Mouse (Mus musculus) cerebellum, postnatal 36 days (tissue): ENCODE data around the gene Mgat4c.
"Not testable (repeated sequence)": the region's sequence is repeated elsewhere in the genome, so short reads cannot be mapped to it uniquely, and the experiment has no call there.

Experiments used
- DNase-seq, 2 experiments: peaks; one replicate each; pipeline ENCODE4 v3.0.0; 2021 to 2022; ENCODE audit warnings: mixed read lengths in 2 of 2

The Mgat4c gene

GRCm38 (mm10) chr10:102154865-102155264 is 473.6 kb downstream of the Mgat4c start:
- no peak for DNase-seq

GRCm38 (mm10) chr10:102155853-102156252 is 474.6 kb downstream of the Mgat4c start:
- DNase-seq, result no peak

GRCm38 (mm10) chr10:102158809-102159208 is 477.5 kb downstream of the Mgat4c start:
- DNase-seq, result peak; percentile 4 to 9

DNA sequence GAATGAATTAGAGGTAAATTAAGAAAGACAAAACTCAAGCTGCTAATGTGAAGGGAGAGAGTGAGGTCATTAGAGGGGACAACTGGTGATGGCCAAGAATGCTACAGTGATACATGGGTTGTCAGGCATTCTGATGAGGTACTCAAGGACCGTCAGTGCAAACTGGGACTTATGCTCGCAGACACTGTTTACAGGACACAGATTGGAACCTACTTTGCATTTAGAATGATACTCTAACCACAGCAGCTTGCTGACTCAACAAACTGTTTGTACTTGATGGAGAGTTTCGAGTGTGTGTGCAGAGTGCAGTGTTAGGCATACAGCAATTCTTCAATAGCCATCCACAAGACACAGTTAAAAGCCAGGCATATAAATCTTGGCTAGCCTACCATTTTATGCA is 503.4 kb downstream of the Mgat4c start:
- DNase-seq, result no peak

GRCm38 (mm10) chr10:102191646-102192045 is 510.4 kb downstream of the Mgat4c start:
- DNase-seq, result no peak

DNA sequence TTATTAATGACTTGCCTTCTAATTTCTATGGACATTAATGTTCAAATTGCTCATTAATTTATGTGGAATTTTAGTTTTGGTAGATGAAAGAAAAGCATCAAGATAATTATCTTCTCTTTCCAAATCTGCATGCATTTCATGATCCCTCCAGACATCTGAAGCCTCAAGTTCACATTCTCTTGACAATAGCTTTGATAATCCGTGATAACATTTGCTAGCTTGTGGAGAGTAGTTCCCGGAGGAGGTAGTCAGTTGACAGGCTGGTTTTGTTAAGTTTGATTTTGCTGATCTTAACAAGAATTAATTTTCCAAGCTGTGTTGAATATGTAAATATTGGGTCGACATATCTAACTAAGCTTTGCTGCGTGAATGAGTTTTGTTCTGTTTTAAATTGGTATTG is 515.6 kb downstream of the Mgat4c start:
- no peak for DNase-seq

DNA sequence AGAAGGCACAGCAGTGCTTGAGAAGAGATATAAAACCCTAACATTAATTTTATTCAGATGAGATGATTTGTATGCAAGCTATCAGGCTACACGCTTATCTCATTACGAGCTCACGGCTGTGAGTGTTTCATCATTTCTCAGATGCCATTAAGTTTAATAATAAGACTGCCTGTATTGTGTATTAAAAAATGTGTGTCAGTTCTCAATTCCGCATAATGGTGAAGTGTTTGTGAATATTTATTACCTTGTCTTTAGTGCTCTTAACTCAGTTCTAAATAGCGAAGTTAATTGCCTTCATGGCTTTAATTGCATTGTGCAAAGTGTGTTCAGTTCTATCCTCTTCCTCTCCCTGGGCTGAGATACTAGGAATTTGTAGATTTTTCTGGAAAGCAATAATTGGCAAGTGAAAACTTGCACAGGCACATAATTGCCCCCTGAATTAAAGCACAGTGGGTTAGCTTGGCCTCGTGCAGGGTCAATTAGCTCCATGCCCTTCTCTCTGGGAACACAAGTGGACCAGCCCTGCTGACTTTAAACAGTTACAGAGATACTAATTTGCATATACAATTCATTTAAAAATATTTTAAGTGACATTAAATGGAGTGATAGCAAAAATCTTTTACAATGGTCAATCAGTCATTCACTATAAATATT is 557.4 kb downstream of the Mgat4c start:
- DNase-seq, result no peak

GRCm38 (mm10) chr10:102243897-102244296 is 562.6 kb downstream of the Mgat4c start:
- no peak for DNase-seq

GRCm38 (mm10) chr10:102244601-102245000 is 563.3 kb downstream of the Mgat4c start:
- DNase-seq, result no peak

DNA sequence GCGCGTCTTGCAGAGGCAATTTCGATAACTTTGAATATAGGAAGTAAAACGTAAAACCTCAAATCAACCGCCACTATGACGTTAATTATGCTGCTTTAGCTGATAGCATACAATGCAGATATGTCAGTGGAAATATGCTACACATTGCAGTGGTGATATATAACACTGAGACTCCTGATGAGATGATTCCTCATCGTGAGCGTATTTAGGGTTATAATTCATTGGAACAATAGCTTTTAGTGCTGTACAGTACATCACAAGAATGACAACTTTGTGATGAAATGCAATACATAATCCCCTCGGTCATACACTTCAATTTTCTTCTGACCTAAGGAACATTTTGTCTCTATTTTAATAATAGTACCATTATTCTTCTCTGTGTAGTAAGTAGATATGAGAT is 564.0 kb downstream of the Mgat4c start:
- DNase-seq, result no peak

- no peak for DNase-seq
Measured at GRCm38 (mm10) chr10:102308892-102309479, 627.7 kb downstream of the Mgat4c start.

- DNase-seq, result no peak
Measured at GRCm38 (mm10) chr10:102365685-102366381, 684.5 kb downstream of the Mgat4c start.

DNA sequence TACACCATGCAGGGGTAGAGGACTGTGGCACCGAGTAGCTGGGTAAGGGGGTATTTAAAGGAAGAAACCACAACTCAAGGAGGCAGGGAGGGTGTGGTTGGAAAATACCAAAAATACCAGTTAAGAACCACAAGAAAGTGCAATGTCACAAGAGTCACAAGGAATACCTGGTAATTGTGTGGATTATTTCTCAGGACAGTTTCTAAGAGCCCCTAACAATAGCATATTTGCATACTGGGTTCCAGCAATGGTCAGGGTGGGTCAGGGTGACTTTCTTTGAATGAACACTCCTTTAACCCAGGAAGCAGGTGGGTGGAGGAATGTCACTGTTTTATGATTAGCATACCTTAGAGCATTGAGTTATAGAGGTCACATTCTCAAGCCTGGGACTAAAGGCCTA is 689.3 kb downstream of the Mgat4c start:
- DNase-seq, result no peak

DNA sequence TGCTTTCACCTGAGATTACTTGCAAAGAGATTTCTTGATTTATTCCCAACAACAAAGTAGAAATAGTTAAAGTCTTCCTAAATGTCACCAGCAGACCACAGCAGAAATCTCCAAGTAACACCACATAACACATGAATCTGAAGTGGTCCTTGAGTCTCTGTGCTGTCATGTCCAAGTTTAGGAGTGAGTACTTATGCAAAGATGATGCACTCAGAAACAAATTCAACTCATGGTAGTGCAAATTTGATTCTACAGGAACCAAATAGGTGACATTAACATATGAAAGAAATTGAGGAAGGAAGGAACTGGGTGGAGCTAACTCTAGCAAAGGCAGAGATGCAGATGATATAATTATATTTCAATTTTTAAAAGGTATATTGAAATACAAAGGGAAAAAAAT is 690.8 kb downstream of the Mgat4c start:
- no peak for DNase-seq

DNA sequence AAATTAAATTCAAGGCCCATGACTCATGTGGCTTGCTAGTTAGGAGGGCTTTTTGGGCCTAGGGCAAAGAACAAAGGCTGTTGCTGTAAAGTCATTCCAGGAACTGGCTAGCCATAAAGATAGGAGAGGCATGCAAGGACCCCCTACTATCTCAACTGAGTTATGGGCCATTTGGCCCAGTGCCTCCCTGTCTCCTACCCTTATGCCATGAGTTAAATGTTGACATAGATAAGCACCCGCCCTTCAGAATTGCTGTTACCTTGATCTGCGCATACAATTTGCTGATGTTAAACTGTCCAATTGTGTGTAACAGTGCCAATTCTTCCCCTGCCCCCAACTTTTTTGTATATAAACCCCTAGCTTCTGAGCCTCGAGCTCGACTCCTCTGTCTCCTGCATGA is 692.8 kb downstream of the Mgat4c start:
- no peak for DNase-seq

DNA sequence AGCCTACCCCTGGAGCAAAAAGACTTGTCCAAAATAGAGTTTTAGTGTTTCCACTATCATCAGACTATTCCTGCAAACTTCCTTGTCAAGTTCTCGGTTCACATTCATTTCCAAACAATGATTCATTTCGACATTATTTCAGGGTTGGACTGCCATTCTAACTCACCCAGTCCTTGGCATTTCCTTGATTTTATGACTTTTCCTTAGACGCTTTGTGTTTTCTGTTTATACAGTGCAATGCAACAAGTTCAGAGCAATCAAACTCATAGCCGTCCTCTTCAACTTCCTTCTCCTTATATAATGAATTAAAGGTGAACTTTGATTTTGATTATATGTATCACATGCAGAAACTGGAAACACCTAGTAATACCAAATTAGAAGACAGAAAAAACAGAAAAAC is 696.1 kb downstream of the Mgat4c start:
- DNase-seq, result no peak

DNA sequence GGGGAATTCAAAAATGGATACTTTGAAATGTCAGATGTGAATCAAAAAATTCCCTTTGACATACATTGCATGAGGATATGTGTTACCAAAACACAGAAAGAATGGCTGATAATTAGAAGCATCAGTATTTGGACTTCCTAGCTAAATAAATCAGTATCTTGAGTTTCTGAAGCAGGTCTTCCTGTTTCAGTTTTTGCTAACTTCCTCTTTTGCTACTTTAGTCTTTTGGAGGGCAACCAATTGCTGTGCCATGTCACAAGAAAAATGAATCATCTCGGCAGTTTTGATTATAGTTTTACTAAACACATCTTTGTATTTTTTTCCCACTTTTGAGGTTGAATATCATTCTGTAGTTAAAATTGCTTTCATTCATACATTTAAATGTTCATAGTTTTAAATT is 707.9 kb downstream of the Mgat4c start:
- DNase-seq, result no peak

DNA sequence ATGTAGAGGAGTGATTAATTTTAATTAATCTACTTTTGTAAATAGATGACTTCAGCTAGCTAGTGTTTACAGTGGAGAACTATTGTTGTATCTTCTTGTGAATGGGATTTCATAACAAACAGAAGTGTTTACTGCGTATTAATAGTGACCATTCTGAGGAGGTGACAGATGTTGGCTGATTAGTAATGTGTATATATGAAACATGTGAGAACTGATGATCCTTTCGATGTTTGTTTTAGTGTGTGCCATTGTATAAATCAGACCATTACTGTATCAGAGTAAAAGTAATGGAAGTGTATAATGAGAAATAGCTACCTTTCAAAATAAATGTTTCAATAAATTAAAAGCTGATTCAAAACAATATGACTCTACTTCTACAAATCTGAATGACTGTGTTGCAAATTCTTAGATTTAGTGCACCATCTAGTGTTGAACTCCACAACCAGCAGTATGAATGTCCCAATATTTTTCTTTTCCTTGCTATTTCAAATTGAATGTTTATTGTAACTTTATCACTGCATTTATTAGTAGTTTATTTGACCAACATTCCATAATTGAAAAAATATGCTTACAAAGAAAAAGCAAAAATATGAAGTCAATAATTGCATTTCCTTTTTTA is 736.5 kb downstream of the Mgat4c start:
- no peak for DNase-seq

DNA sequence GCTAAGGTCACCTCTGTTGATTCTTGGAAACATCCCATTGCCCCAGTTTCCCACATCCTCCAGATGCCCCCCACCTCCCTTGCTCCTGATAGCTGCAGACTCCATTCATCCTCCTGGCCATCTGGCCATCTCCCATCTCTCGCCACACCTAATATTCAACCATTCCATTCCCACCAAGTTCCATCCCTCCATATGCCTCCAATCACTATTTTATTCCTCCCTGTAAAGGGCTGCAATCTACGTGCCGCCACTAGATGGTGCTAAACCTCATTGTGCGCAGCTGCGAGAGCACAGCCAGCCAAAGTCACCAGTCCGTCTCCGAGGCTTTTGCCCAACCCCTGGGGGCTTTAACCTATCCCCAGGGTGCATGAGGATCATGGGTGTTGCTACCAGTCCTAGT is 753.8 kb downstream of the Mgat4c start:
- DNase-seq, result peak; percentile 24 to 35

DNA sequence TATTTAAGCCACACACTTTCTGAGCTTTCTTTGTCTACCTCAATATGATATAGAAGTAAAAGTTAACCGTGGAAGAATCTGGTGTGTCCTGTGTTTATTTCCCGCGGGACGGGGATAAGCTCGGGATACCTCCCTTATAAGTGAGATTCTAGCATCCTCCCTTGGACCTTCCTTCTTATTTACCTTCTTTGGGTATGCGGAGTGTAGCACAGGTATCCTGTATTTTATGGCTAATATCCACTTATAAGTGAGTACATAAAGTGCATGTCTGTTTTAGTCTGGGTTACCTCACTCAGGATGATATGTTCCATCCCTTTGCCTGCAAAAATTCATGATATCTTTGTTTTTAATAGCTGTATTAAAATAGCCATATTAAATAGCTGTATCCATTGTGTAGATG is 754.2 kb downstream of the Mgat4c start:
- not testable (repeated sequence) for DNase-seq
